Mouse (Mus musculus): ENCODE results near the gene Lcmt1.

DNA sequence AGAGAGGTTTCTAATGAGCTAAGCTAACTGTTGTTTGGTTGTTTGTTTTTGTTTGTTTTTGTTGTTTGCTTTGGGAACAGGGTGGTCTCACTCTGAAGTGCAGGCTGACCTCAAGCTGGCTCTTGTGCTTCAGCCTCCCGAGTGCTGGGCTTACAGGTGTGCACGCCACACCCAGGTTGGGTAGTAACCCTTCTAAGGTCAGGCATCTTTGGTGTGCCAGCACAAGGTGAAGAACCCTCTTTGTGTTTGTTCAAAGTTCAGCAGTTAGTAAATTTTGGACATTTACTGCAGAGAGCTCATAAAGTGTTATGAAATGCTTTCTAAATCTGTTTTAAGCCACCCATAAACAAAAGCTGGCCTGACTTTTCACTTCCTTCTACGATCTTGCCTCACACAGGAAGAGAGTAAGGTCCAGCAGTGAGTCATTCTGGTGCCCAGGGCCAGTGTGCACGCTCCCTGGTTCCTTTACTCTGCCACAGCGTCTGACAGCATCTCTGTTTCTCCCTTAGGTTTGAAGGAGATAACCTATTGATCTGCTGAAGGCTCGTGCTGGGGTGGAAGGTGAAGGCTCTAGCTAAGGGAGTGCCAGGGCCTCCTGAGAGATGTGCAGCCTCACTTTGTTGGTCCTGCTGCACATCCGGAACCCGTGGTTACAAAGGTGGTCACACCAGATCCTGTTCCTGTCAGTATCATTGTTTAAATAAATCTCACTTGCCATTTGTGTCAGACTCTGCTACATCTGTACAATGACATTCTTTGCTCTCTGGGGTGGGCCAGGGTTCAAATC, 60.2 kb downstream of the Lcmt1 start:
- TF ChIP-seq CTCF (conservative IDR thresholded peaks at IDR 0.05; ENCODE audit: low read length) (no peak), NANOG (IDR thresholded peaks at IDR 0.05; ENCODE audit: borderline replicate concordance, low read length) (no peak), POU5F1 (IDR thresholded peaks at IDR 0.05; ENCODE audit: borderline replicate concordance, low read length) (no peak)
